Mouse (Mus musculus) liver, postnatal 0 days (tissue): Measurements from ENCODE around the gene Cdk14. TPM values are rescaled to one million over a fixed set of nuclear protein-coding genes. Genes with fewer than 3 reads are reported as not detected.

ENCODE experiments used
- ATAC-seq: fragments of 200-750 bp; cut with Nextera tagmentation; 2 replicates; pipeline ENCODE4 v1.8.0; 2017; ENCODE audit warnings: mild to moderate bottlenecking, moderate library complexity
- DNase-seq: peaks from one replicate; pipeline ENCODE4 v3.0.0-alpha.2; 2016
- H3K27ac ChIP-seq: fragments of 300-500 bp; sonication (generic); 2 replicates; pipeline ENCODE4 v1.5.1; 2014; ENCODE audit warnings: antibody characterized with exemption, moderate library complexity, mild to moderate bottlenecking, low read depth
- H3K27me3 ChIP-seq: fragments of 300-500 bp; sonication (generic); 2 replicates; pipeline ENCODE4 v1.6.1; 2014; ENCODE audit warnings: low read length, control low read depth, mixed read lengths; ENCODE audit not compliant: insufficient read depth
- H3K36me3 ChIP-seq: fragments of 300-500 bp; sonication (generic); replicated peaks from 2 replicates; pipeline ENCODE4 v1.6.1; 2014; ENCODE audit warnings: mild to moderate bottlenecking, control low read depth, low read length, moderate library complexity, mixed read lengths; ENCODE audit not compliant: insufficient read depth
- H3K4me1 ChIP-seq: fragments of 300-500 bp; sonication (generic); 2 replicates; pipeline ENCODE4 v1.6.1; 2014; ENCODE audit warnings: antibody characterized with exemption, mild to moderate bottlenecking, control low read depth; ENCODE audit not compliant: insufficient read depth
- H3K4me2 ChIP-seq: fragments of 300-500 bp; sonication (generic); 2 replicates; pipeline ENCODE4 v1.6.1; 2014; ENCODE audit warnings: low read depth, mild to moderate bottlenecking, low read length, moderate library complexity, mixed read lengths
- H3K4me3 ChIP-seq: fragments of 300-500 bp; sonication (generic); 2 replicates; pipeline ENCODE4 v1.5.1; 2014; ENCODE audit warnings: low read depth, low read length
- H3K9ac ChIP-seq: fragments of 300-500 bp; sonication (generic); replicated peaks from 2 replicates; pipeline ENCODE4 v1.6.1; 2014; ENCODE audit warnings: mild to moderate bottlenecking, moderate library complexity
- H3K9me3 ChIP-seq: fragments of 300-500 bp; sonication (generic); 2 replicates; pipeline ENCODE4 v1.6.1; 2016; ENCODE audit warnings: mild to moderate bottlenecking, control low read depth, low read length, mixed read lengths
- CTCF ChIP-seq: sonication (generic); IDR thresholded peaks from 2 replicates; pipeline ENCODE4 v1.5.1; 2016; ENCODE audit warnings: antibody characterized with exemption, low read depth
- EP300 ChIP-seq: IDR thresholded peaks from 2 replicates; pipeline ENCODE4 v1.6.1; 2016; ENCODE audit warnings: antibody characterized with exemption, low read depth, mild to moderate bottlenecking
- WGBS: fragments of 180-500 bp; shearing (Covaris S2); extraction: QIAGEN DNeasy Blood & Tissue Kit; methylation state at CpG from one replicate; pipeline ENCODE4 v1.1.7; 2014; ENCODE audit not compliant: insufficient replicate concordance; 5-methylcytosine and 5-hydroxymethylcytosine counted together
- polyA plus RNA-seq: library from polyadenylated mRNA; unstranded; fragments of >200 nt; fragmentation: Nextera tagmentation; extraction: Ambion mirVana; gene quantifications from 2 replicates; pipeline ENCODE4 v1.2.1, GENCODE M21; 2015

Cdk14 gene
- polyA plus RNA-seq, 1 experiment from 2014 or later, result 1.1 TPM

DNA sequence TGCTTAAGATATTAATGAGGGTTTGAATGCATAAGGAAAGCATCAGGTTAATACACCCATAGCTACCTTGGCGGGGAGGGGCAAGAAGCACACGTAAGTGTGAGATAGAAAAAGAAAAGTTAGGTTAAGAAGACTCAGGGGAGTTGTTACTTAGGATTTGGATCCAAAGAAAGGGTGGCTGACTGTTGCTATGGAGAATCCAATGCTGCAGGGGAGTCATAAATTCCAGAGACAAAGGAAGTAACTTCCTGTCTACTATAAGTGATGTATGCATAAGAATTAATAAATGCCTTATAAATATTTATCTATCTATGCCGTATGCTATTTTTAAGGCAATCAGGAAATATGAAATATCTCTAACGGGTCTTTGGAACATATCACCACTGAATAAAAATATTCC lies 527.4 kb downstream of the Cdk14 start:
- TF ChIP-seq CTCF, result no peak
- no peak for TF ChIP-seq EP300
- H3K9me3 ChIP-seq, result no peaks in the 10 kb centered on the region
- no peak for ATAC-seq
- H3K27ac ChIP-seq, result no peak overlapping the region
- no peaks in the 10 kb centered on the region for H3K36me3 ChIP-seq
- WGBS, result 73% methylated on average over 4 of the region's 4 CpGs
- no peak overlapping the region for H3K4me3 ChIP-seq
- no peak overlapping the region for H3K9ac ChIP-seq
- no peaks in the 10 kb centered on the region for H3K4me1 ChIP-seq
- no peak overlapping the region for H3K4me2 ChIP-seq
- H3K27me3 ChIP-seq, result no peaks in the 10 kb centered on the region
- DNase-seq, result no peak

- Histone ChIP-seq H3K27me3 (no peaks in the 10 kb centered on the region), H3K36me3 (no peaks in the 10 kb centered on the region), H3K9ac (no peak overlapping the region), H3K9me3 (no peaks in the 10 kb centered on the region), H3K27ac (no peak overlapping the region), H3K4me1 (no peaks in the 10 kb centered on the region), H3K4me3 (no peak overlapping the region), H3K4me2 (no peak overlapping the region)
- no peak for DNase-seq
- TF ChIP-seq CTCF, result no peak
- no peak for TF ChIP-seq EP300
- no peak for ATAC-seq
- WGBS, result 78% methylated on average over 17 of the region's 17 CpGs
Observed at GRCm38 (mm10) chr5:4891862-4892704, 528.0 kb downstream of the Cdk14 start.

DNA sequence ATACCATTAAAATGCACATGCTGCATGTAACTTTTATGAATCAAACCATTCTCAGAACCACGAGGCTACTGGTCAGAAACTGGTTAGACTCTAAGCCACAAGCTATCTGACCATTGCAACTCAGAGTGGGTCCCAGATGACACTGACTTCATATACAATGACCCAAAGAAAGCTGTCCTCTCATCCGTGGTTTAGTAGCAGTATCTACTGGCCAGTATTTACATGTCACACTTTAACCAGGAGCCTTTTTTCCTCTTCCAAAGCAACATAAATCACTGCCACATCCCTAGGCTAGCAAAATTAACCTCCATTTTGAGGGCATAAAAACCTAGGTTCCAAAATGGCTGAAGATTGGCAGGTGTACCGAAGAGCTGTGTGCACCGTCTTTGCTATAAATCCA lies 533.0 kb downstream of the Cdk14 start:
- Histone ChIP-seq H3K4me2 (no peak overlapping the region), H3K9me3 (no peaks in the 10 kb centered on the region), H3K4me1 (no peaks in the 10 kb centered on the region), H3K27me3 (no peaks in the 10 kb centered on the region), H3K36me3 (no peaks in the 10 kb centered on the region), H3K27ac (no peak overlapping the region), H3K9ac (no peak overlapping the region), H3K4me3 (no peak overlapping the region)
- no peak for DNase-seq
- ATAC-seq, result no peak
- WGBS, result 76% methylated on average over 4 of the region's 4 CpGs
- TF ChIP-seq CTCF, result no peak
- no peak for TF ChIP-seq EP300

- ATAC-seq, result no peak
- H3K9me3 ChIP-seq, result peaks cover 3% of the 10 kb centered on the region; the same call in 1 of the 2 replicates
- H3K9ac ChIP-seq, result no peak overlapping the region
- DNase-seq, result no peak
- no peaks in the 10 kb centered on the region for H3K27me3 ChIP-seq
- H3K4me2 ChIP-seq, result no peak overlapping the region
- H3K4me1 ChIP-seq, result no peaks in the 10 kb centered on the region
- no peak for TF ChIP-seq CTCF
- WGBS, result 81% methylated on average over 1 of the region's 1 CpGs
- no peak overlapping the region for H3K27ac ChIP-seq
- H3K36me3 ChIP-seq, result no peaks in the 10 kb centered on the region
- no peak overlapping the region for H3K4me3 ChIP-seq
Observed at GRCm38 (mm10) chr5:4882841-4883240, 537.3 kb downstream of the Cdk14 start.

DNA sequence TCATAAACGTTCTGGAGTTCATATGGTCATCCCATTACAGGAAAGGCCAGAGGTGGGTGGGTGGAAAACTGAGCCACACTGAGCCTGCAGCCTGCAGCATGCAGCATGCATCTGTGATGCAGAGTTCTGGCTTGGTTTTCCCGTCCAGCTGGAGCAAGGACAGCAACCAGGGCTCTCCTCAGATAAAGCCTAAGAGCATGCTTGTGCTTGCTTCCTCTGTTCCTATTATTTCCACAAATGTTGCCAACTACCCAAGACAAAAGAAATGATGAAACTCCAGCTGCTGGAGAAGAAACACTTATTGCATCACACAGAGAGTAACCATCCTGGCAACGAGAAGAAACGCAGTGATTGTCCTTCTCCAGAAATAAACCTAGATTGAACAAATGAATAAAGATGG lies 539.8 kb downstream of the Cdk14 start:
- H3K4me3 ChIP-seq, result no peak overlapping the region
- 62% methylated on average over 4 of the region's 4 CpGs for WGBS
- H3K9me3 ChIP-seq, result peaks cover 3% of the 10 kb centered on the region; the same call in 1 of the 2 replicates
- no peak for ATAC-seq
- no peak overlapping the region for H3K9ac ChIP-seq
- no peak for DNase-seq
- no peaks in the 10 kb centered on the region for H3K4me1 ChIP-seq
- H3K36me3 ChIP-seq, result no peaks in the 10 kb centered on the region
- TF ChIP-seq EP300 (no peak), CTCF (no peak)
- H3K27me3 ChIP-seq, result no peaks in the 10 kb centered on the region
- no peak overlapping the region for H3K27ac ChIP-seq
- H3K4me2 ChIP-seq, result no peak overlapping the region

DNA sequence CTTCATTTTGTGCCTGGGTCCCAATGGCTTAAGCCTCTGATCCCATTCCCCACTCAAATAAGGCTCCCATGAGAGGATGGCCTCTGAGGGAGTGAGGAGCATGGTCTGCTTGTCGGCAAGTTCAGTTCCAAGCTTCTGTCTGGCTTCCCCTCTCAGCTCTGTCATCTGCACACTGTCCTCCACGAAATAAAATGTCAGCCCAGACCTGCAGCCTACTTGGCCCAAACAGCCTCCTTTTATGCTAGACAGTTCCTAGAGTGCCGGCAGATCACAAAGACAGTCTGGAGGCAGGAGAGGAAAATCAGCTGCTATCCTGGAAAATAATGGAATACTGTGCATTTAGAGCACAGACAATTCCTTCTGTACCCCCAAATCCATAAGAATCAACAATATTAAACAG lies 541.2 kb downstream of the Cdk14 start:
- WGBS, result 74% methylated on average over 3 of the region's 3 CpGs
- H3K36me3 ChIP-seq, result no peaks in the 10 kb centered on the region
- no peaks in the 10 kb centered on the region for H3K4me1 ChIP-seq
- H3K9ac ChIP-seq, result no peak overlapping the region
- no peaks in the 10 kb centered on the region for H3K27me3 ChIP-seq
- TF ChIP-seq EP300 (no peak), CTCF (no peak)
- no peak for ATAC-seq
- peaks cover 3% of the 10 kb centered on the region; the same call in 1 of the 2 replicates for H3K9me3 ChIP-seq
- no peak overlapping the region for H3K4me2 ChIP-seq
- DNase-seq, result no peak
- H3K4me3 ChIP-seq, result no peak overlapping the region
- no peak overlapping the region for H3K27ac ChIP-seq
